Mouse (Mus musculus): ENCODE measurements at regions not wholly inside any gene's neighbourhood (a gene's known extent, or its start where the extent isn't known, plus 50 kb on each side); places are given as distances from the start of the nearest gene placed in this dataset.
A peak's percentile ranks its signal among the peaks of the same experiment; 100 is the strongest.

DNA sequence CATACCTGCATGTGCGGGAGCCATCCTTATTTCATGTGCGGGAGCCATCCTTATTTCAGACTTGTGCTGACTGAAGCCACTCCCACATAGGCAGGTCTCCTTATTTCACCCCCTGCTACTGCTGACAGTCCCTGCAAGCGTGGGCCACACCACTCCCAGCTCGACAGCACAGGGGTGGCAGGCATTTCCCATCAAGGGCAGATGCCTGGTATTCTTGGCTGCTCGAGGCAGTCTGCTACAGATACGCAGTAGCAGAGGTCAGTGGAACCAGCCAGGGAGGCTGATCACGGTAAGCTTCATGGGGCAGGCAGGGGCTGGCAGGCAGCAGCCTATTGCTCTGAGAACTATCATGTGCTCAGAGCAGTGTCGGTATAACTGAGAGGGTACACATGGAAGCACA lies 215.6 kb downstream of the Mroh4 start:
- Histone ChIP-seq H3K4me3 (no peak overlapping the region), H3K9me3 (replicated peaks) (no peaks in the 10 kb centered on the region), H3K36me3 (ENCODE audit: poor library complexity, severe bottlenecking) (no peaks in the 10 kb centered on the region), H3K27me3 (no peaks in the 10 kb centered on the region), H3K9ac (no peak overlapping the region), H3K27ac (no peak overlapping the region), H3K4me1 (no peaks in the 10 kb centered on the region), H3K4me2 (no peak overlapping the region)
- 83% methylated on average over 8 of the region's 8 CpGs for WGBS
- no peak for ATAC-seq

DNA sequence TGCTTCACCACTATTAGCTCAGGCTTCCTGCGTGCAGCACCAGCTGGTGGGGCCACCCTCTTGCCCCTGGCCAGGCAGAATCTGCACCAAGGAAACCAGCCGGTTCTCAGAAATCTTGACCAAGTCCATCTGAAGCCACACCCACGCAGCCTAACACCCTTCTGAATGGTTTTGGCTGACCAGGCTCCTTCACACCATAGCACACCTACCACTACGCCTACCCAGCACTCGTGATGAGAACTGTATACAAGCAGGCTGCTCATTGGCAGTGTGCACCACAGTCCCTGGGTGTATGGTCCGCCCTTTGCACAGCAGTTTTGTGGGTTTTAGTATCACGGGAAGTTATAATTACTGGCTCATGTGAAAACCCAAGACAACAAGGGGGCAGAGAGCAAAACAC lies 217.5 kb downstream of the Mroh4 start:
- no peak for ATAC-seq
- WGBS = 92% methylated on average over 7 of the region's 7 CpGs
- H3K27ac ChIP-seq = no peak overlapping the region

DNA sequence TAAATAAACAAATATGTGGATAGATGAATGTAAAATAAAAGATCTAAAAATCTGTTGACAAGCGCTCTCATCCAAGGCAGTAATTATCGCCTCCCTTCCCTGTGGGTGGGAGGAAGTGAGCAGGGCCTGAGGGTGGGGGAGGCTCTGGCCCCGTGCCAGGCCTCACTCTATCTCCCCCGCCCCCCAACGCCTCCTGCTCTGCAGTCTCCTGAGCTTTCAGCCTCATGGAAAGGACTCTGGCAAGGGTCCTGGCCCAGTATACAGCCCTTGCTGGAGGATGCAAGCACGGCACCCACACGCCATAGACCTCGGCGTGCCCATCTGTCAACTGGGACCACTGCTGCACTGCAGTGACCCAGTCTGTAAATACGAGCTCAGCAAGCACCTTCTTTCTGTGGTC lies 222.9 kb downstream of the Mroh4 start:
- 66% methylated on average over 10 of the region's 10 CpGs for WGBS
- peak overlapping the region; percentile 27; the same call in 1 of the 2 replicates for H3K27ac ChIP-seq
- peaks cover 23% of the 10 kb centered on the region for H3K4me1 ChIP-seq
- H3K9ac ChIP-seq = no peak overlapping the region
- H3K4me3 ChIP-seq = no peak overlapping the region
- no peaks in the 10 kb centered on the region for H3K36me3 ChIP-seq (ENCODE audit: poor library complexity, severe bottlenecking)
- no peak overlapping the region for H3K4me2 ChIP-seq
- ATAC-seq = peak; percentile 71
- no peaks in the 10 kb centered on the region for H3K27me3 ChIP-seq
- no peaks in the 10 kb centered on the region for H3K9me3 ChIP-seq (replicated peaks)

More for the DNA sequence above, 217.5 kb downstream of the Mroh4 start:
- Histone ChIP-seq H3K4me3 (no peak overlapping the region), H3K4me2 (no peak overlapping the region), H3K9ac (no peak overlapping the region), H3K4me1 (peaks cover 11% of the 10 kb centered on the region), H3K36me3 (ENCODE audit: poor library complexity, severe bottlenecking) (no peaks in the 10 kb centered on the region), H3K9me3 (replicated peaks) (no peaks in the 10 kb centered on the region), H3K27me3 (no peaks in the 10 kb centered on the region)

DNA sequence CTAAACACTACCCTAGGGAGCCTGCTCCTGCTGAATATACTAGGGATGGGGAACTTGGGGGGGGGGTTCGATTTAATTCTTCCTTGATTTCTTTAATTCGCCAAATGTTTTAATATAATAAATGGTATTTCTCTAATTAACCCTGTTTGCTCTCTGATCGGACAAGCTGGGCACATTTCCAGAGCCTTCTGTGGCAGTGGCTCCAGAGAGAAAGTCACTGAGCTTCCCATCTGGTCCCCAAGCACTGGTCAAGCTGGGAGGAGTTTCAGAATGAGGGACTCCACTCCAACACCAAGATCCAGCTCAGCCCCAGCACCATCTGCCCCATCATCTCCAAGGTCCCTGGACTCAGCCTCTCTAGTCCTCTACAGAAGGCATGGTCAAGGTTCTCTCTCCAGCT lies 223.9 kb downstream of the Mroh4 start:
- Histone ChIP-seq H3K27me3 (no peaks in the 10 kb centered on the region), H3K36me3 (ENCODE audit: poor library complexity, severe bottlenecking) (no peaks in the 10 kb centered on the region), H3K9me3 (replicated peaks) (no peaks in the 10 kb centered on the region), H3K4me1 (peaks cover 23% of the 10 kb centered on the region), H3K27ac (no peak overlapping the region), H3K9ac (no peak overlapping the region), H3K4me2 (no peak overlapping the region), H3K4me3 (no peak overlapping the region)
- ATAC-seq = no peak
- 90% methylated on average over 3 of the region's 3 CpGs for WGBS

DNA sequence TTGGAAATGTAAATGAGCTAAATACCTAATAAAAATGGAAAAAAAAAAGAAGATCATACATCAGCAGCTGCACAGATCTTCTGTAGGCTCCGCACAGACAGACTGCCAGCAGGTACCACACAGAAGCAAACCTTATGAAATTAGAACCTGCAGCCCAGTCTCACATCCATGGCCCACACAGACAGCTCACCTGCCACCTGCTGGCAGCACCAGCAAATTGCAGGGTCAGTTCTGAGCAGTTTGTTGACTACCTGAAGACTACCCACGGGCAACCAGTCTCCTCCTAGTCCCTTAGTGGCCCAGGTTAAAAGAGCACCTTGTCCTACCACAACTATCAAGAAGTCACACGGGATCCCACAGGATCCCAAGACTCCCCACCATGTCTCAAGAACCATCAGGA lies 225.1 kb downstream of the Mroh4 start:
- Histone ChIP-seq H3K4me2 (no peak overlapping the region), H3K27me3 (no peaks in the 10 kb centered on the region), H3K9ac (no peak overlapping the region), H3K36me3 (ENCODE audit: poor library complexity, severe bottlenecking) (no peaks in the 10 kb centered on the region), H3K27ac (no peak overlapping the region), H3K9me3 (replicated peaks) (no peaks in the 10 kb centered on the region), H3K4me1 (peaks cover 28% of the 10 kb centered on the region), H3K4me3 (no peak overlapping the region)
- WGBS = 80% methylated on average over 3 of the region's 3 CpGs
- ATAC-seq = no peak

DNA sequence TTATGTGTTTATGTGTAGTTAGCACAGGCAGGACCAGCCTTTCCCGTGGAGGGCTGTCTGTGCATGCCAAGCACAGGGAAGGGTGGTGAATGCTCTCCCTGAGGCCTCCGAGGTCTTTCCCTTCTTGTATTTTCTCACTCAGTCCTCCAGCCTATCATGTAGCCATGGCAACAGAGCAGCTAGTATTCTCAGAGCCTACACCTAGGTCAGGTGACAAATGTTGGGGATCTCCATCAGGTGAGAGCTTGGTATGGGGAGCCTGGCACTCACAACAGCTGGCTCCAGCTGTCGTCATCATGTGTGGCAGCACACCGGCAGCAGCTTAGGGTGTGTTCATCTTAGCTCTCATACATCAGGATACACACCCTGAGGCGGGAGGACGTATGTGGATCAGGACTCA lies 231.3 kb downstream of the Mroh4 start:
- H3K4me3 ChIP-seq = no peak overlapping the region
- no peak overlapping the region; the same call in 1 of the 2 replicates for H3K27ac ChIP-seq
- 67% methylated on average over 6 of the region's 6 CpGs for WGBS
- peaks cover 12% of the 10 kb centered on the region for H3K4me1 ChIP-seq
- no peaks in the 10 kb centered on the region for H3K27me3 ChIP-seq
- H3K9ac ChIP-seq = no peak overlapping the region
- no peaks in the 10 kb centered on the region for H3K9me3 ChIP-seq (replicated peaks)
- no peaks in the 10 kb centered on the region for H3K36me3 ChIP-seq (ENCODE audit: poor library complexity, severe bottlenecking)
- H3K4me2 ChIP-seq = no peak overlapping the region
- ATAC-seq = peak; percentile 43; the same call in 1 of the 2 replicates

DNA sequence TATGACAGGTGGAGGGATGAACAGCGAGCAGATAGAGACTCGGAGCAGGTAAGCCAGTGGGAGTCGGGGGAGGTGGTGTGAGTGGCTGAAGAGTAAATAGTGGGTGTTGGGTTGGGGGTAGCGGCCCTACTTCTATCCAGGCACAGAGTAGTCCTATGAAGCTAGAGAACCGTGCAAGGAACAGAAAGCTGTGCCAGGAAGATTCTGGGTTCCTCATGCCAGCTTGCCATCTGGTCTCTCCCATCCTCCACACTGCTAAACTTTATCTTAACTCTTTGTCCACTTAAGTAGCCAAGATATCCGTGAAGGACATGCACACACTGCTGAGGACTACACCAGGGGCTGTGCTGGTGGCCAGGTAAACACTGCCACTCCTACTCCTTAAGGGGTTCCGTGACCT lies 234.9 kb downstream of the Mroh4 start:
- no peak for ATAC-seq
- Histone ChIP-seq H3K9ac (no peak overlapping the region), H3K27ac (no peak overlapping the region), H3K4me2 (no peak overlapping the region), H3K27me3 (no peaks in the 10 kb centered on the region), H3K4me3 (no peak overlapping the region), H3K4me1 (peaks cover 7% of the 10 kb centered on the region), H3K36me3 (ENCODE audit: poor library complexity, severe bottlenecking) (no peaks in the 10 kb centered on the region), H3K9me3 (replicated peaks) (no peaks in the 10 kb centered on the region)
- WGBS = 88% methylated on average over 7 of the region's 7 CpGs

DNA sequence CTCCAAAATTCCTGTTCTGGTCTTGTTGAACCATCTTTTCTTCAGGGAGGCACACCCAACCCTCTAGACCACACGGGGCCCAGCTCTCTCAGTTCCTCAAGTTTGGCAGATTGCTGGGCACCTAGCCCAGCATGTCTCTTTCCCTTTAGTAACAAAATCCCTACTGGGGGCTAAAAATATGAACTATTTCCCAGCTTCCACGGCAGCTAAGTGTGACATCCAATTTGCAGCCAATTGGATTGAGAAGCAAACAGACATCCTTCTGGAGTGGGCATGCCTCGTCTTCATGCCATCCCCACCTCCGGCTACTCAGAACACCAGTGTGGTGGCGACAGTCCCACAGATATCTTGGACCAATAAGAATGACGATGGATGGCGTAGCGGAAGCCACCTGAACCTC lies 240.1 kb downstream of the Mroh4 start:
- WGBS = 87% methylated on average over 8 of the region's 8 CpGs
- ATAC-seq = no peak
- no peak overlapping the region for H3K4me3 ChIP-seq

DNA sequence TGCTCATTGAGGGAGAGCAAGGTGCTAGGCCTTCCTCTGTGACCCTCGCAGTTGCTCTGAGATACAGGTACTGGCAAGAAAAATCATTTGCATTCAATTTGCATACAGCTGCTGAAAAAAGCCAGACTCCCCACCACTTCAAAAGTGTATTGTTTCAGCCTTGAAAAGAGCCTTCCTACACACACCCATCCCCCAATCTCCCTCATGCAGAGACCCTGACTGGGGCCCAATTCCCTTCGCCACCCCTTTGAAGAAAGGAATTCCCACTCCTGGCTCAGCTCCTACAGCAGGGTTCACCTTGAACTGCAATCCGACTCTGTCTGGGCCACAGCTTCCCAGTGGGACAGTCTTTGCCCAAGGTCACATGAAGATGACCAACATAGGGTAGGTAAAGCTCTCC lies 248.6 kb downstream of the Mroh4 start:
- peaks cover 13% of the 10 kb centered on the region for H3K4me1 ChIP-seq
- no peaks in the 10 kb centered on the region for H3K9me3 ChIP-seq (replicated peaks)
- H3K4me2 ChIP-seq = no peak overlapping the region
- 12% methylated on average over 3 of the region's 3 CpGs for WGBS
- peak; percentile 33; the same call in 1 of the 2 replicates for ATAC-seq
- no peak overlapping the region for H3K9ac ChIP-seq
- no peak overlapping the region for H3K4me3 ChIP-seq
- H3K36me3 ChIP-seq (ENCODE audit: poor library complexity, severe bottlenecking) = no peaks in the 10 kb centered on the region
- no peaks in the 10 kb centered on the region for H3K27me3 ChIP-seq
- peak overlapping the region; percentile 46; the same call in 1 of the 2 replicates for H3K27ac ChIP-seq

More for the DNA sequence above, 240.1 kb downstream of the Mroh4 start:
- H3K27ac ChIP-seq = no peak overlapping the region
- H3K27me3 ChIP-seq = no peaks in the 10 kb centered on the region
- H3K4me2 ChIP-seq = no peak overlapping the region
- 0 out of 2 replicates have a peak, but pooled peaks cover 7% of the 10 kb centered on the region for H3K4me1 ChIP-seq
- no peaks in the 10 kb centered on the region for H3K36me3 ChIP-seq (ENCODE audit: poor library complexity, severe bottlenecking)
- H3K9me3 ChIP-seq (replicated peaks) = no peaks in the 10 kb centered on the region
- H3K9ac ChIP-seq = no peak overlapping the region

DNA sequence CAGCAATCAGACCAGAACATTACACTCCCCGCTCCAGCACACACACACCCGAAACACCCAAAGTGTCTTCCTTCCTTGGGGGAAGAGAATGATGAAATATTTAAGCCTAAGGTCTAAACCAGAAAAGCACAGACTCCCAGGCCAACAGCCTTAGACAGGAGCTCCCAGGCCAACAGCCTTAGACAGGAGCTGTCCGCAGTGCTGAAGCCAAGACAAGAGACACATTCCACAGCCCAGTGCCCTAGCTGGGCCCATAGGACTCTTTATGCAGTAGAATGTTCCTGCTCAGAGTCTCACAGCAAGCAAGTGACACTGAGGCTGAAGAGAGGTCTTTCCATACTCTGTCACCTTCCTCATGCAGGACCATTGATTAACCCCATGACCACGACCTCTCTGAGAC lies 253.6 kb downstream of the Mroh4 start:
- WGBS = 73% methylated on average over 4 of the region's 4 CpGs
- no peak overlapping the region for H3K4me2 ChIP-seq
- no peaks in the 10 kb centered on the region for H3K27me3 ChIP-seq
- H3K4me1 ChIP-seq = peaks cover 5% of the 10 kb centered on the region
- H3K9ac ChIP-seq = no peak overlapping the region
- H3K4me3 ChIP-seq = no peak overlapping the region
- H3K27ac ChIP-seq = no peak overlapping the region
- no peak for ATAC-seq
- no peaks in the 10 kb centered on the region for H3K36me3 ChIP-seq (ENCODE audit: poor library complexity, severe bottlenecking)
- H3K9me3 ChIP-seq (replicated peaks) = no peaks in the 10 kb centered on the region

DNA sequence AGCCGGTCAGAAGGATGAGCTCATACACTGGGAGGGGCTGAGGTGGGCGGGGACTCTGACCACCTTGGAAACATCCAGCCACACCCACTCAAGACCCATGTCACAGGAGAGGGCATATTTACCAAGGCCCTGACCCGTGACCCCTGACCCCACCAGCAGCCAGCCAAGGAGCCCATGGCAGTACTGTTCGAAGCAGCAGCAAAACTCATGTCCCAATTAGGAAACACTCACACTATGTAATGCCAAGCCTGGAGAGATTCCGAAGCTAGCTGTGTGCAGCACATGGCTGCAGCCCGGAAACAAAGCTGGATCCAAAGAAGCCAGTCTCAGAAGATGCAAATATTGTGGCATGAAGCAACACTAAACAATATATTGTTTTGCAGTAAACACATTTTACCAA lies 256.8 kb downstream of the Mroh4 start:
- Histone ChIP-seq H3K9ac (no peak overlapping the region), H3K4me3 (no peak overlapping the region), H3K27me3 (no peaks in the 10 kb centered on the region), H3K4me2 (no peak overlapping the region), H3K9me3 (replicated peaks) (no peaks in the 10 kb centered on the region), H3K27ac (no peak overlapping the region), H3K4me1 (no peaks in the 10 kb centered on the region), H3K36me3 (ENCODE audit: poor library complexity, severe bottlenecking) (no peaks in the 10 kb centered on the region)
- peak; percentile 70; the same call in 1 of the 2 replicates for ATAC-seq
- 80% methylated on average over 6 of the region's 6 CpGs for WGBS

DNA sequence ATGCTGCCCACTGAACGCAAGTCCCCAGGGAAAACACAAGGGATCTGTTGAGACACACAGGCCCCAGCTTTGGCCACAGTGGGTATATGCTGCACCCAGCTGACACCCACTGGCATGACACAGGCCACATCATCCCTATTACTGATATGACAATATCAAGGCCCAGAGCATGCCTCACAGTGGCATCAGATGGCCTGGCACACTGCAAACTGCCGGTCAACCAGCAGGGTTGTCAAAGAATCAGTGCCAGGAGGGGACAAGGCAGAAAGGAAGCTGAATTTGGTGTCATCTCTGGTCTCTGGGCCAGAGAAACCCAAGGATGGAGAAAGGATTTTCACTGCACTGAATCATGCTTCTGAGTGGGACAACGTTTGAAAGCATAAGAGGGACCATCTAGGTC lies 266.7 kb downstream of the Mroh4 start:
- Histone ChIP-seq H3K4me2 (no peak overlapping the region), H3K4me3 (no peak overlapping the region), H3K36me3 (ENCODE audit: poor library complexity, severe bottlenecking) (no peaks in the 10 kb centered on the region), H3K9me3 (replicated peaks) (no peaks in the 10 kb centered on the region), H3K9ac (no peak overlapping the region), H3K27me3 (no peaks in the 10 kb centered on the region), H3K4me1 (no peaks in the 10 kb centered on the region), H3K27ac (no peak overlapping the region)
- WGBS = 81% methylated on average over 3 of the region's 3 CpGs
- ATAC-seq = no peak

DNA sequence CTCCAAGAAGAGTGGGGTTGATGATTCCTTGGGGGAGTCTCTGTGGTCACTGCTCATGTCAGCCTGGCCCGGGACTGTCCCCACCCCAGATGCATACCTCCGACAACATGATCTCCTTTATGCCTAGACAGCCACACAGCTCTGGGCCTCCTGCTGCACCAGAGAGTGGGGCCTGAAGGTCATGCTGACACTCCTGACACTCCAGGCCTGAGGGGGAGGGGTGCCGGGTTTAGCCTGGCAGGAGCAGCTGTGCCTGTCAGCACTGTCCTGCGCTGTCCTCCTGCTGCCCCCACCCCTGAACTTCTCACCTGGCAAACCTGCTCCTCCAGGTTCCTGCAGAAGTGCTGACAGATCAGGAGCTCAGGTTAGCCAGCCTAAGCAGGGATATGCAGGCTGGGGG lies 288.2 kb downstream of the Mroh4 start:
- no peaks in the 10 kb centered on the region for H3K36me3 ChIP-seq (ENCODE audit: poor library complexity, severe bottlenecking)
- no peaks in the 10 kb centered on the region for H3K9me3 ChIP-seq (replicated peaks)
- ATAC-seq = no peak
- H3K4me2 ChIP-seq = no peak overlapping the region
- H3K27ac ChIP-seq = no peak overlapping the region
- H3K4me1 ChIP-seq = peaks cover 16% of the 10 kb centered on the region
- 63% methylated on average over 4 of the region's 4 CpGs for WGBS
- no peak overlapping the region for H3K4me3 ChIP-seq
- H3K9ac ChIP-seq = no peak overlapping the region
- no peaks in the 10 kb centered on the region for H3K27me3 ChIP-seq
